Mouse (Mus musculus) midbrain, embryonic 14.5 days (tissue): ENCODE results near the gene Zwilch. TPM values are rescaled to one million over a fixed set of nuclear protein-coding genes. Genes with fewer than 3 reads are reported as not detected.
"Not testable (repeated sequence)": the region's sequence is repeated elsewhere in the genome, so short reads cannot be mapped to it uniquely, and the experiment has no call there.

Experiments used
- ATAC-seq: fragments of 200-750 bp; cut with Nextera tagmentation; 2 replicates; pipeline ENCODE4 v1.8.0; 2017; ENCODE audit warnings: moderate number of reproducible peaks, moderate library complexity; ENCODE audit not compliant: low FRiP score, low TSS enrichment
- DNase-seq: peaks from one replicate; pipeline ENCODE4 v3.0.0-alpha.2; 2015
- H3K27ac ChIP-seq: fragments of 300-500 bp; sonication (generic); replicated peaks from 2 replicates; pipeline ENCODE4 v1.5.1; 2014; ENCODE audit warnings: mild to moderate bottlenecking, low read depth, low read length, moderate library complexity
- H3K27me3 ChIP-seq: fragments of 300-500 bp; sonication (generic); 2 replicates; pipeline ENCODE4 v1.6.1; 2014; ENCODE audit warnings: low read length, control low read depth, mixed read lengths; ENCODE audit not compliant: control insufficient read depth, insufficient read depth
- H3K36me3 ChIP-seq: fragments of 300-500 bp; sonication (generic); 2 replicates; pipeline ENCODE4 v1.6.1; 2014; ENCODE audit warnings: low read length, control low read depth; ENCODE audit not compliant: control insufficient read depth, insufficient read depth
- H3K4me1 ChIP-seq: fragments of 300-500 bp; sonication (generic); 2 replicates; pipeline ENCODE4 v1.6.1; 2014; ENCODE audit warnings: mild to moderate bottlenecking, antibody characterized with exemption, low read length, control low read depth; ENCODE audit not compliant: control insufficient read depth, insufficient read depth
- H3K4me2 ChIP-seq: fragments of 300-500 bp; sonication (generic); 2 replicates; pipeline ENCODE4 v1.6.1; 2014; ENCODE audit warnings: mild to moderate bottlenecking, low read length, moderate library complexity
- H3K4me3 ChIP-seq: fragments of 300-500 bp; sonication (generic); replicated peaks from 2 replicates; pipeline ENCODE4 v1.5.1; 2014; ENCODE audit warnings: low read depth, low read length
- H3K9ac ChIP-seq: fragments of 300-500 bp; sonication (generic); replicated peaks from 2 replicates; pipeline ENCODE4 v1.6.1; 2014; ENCODE audit warnings: mild to moderate bottlenecking, low read length, moderate library complexity
- H3K9me3 ChIP-seq: fragments of 300-500 bp; sonication (generic); 2 replicates; pipeline ENCODE4 v1.6.1; 2016; ENCODE audit warnings: low read length, control low read depth, mixed read lengths; ENCODE audit not compliant: control insufficient read depth
- WGBS: fragments of 180-500 bp; shearing (Covaris S2); extraction: QIAGEN DNeasy Blood & Tissue Kit; methylation state at CpG from one replicate; pipeline ENCODE4 v1.1.7; 2014; 5-methylcytosine and 5-hydroxymethylcytosine counted together
- polyA plus RNA-seq: library from polyadenylated mRNA; unstranded; fragments of >200 nt; fragmentation: Nextera tagmentation; extraction: Ambion mirVana; gene quantifications from 2 replicates; pipeline ENCODE4 v1.2.1, GENCODE M21; 2014

Zwilch gene
- polyA plus RNA-seq, 1 experiment from 2014 or later = 6.8 TPM

DNA sequence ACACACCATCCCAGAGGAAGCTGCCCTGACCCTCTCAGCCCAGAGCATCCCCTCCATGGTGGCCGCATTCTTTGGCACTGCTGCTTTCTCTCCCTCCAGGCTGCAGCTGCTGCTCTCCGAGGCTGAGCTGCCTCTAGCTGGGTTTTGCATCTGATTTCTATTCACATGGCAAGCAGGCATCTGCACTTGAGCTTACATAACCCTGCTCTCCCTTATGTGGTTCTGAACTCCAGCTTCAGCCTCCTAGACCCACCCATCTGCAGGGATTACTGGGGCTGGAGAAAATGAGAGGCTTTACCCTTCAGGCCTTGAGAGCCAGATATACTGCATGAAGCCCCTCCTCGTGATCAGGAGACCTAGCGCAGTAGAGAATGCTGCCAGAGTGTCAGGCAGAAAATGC is 22.6 kb upstream of the Zwilch start:
- Histone ChIP-seq H3K4me1 (no peaks in the 10 kb centered on the region), H3K9me3 (no peaks in the 10 kb centered on the region), H3K4me2 (no peak overlapping the region), H3K9ac (no peak overlapping the region), H3K4me3 (no peak overlapping the region), H3K27ac (no peak overlapping the region), H3K36me3 (peaks cover 15% of the 10 kb centered on the region), H3K27me3 (no peaks in the 10 kb centered on the region)
- ATAC-seq = no peak
- no peak for DNase-seq
- WGBS = 73% methylated on average over 4 of the region's 4 CpGs

GRCm38 (mm10) chr9:64193879-64194278 is 21.0 kb upstream of the Zwilch start:
- peaks cover 28% of the 10 kb centered on the region for H3K36me3 ChIP-seq
- 94% methylated on average over 1 of the region's 1 CpGs for WGBS
- H3K9ac ChIP-seq = no peak overlapping the region
- DNase-seq (no peak), ATAC-seq (no peak)
- no peaks in the 10 kb centered on the region for H3K27me3 ChIP-seq
- H3K27ac ChIP-seq = no peak overlapping the region
- H3K4me1 ChIP-seq = no peaks in the 10 kb centered on the region
- no peak overlapping the region for H3K4me3 ChIP-seq
- no peaks in the 10 kb centered on the region for H3K9me3 ChIP-seq
- no peak overlapping the region for H3K4me2 ChIP-seq

GRCm38 (mm10) chr9:64184166-64184840 is 11.4 kb upstream of the Zwilch start:
- ATAC-seq (no peak), DNase-seq (no peak)
- H3K9ac ChIP-seq = no peak overlapping the region
- no peak overlapping the region for H3K27ac ChIP-seq
- peaks cover 8% of the 10 kb centered on the region; the same call in 1 of the 2 replicates for H3K4me1 ChIP-seq
- H3K4me2 ChIP-seq = no peak overlapping the region
- H3K4me3 ChIP-seq = no peak overlapping the region
- H3K9me3 ChIP-seq = no peaks in the 10 kb centered on the region
- 93% methylated on average over 5 of the region's 5 CpGs for WGBS
- no peaks in the 10 kb centered on the region for H3K27me3 ChIP-seq
- peaks cover 61% of the 10 kb centered on the region for H3K36me3 ChIP-seq

- H3K27ac ChIP-seq, DNase-seq, H3K9me3 ChIP-seq, H3K27me3 ChIP-seq, ATAC-seq, H3K4me1 ChIP-seq, H3K4me3 ChIP-seq, H3K9ac ChIP-seq, H3K4me2 ChIP-seq: not testable (repeated sequence)
- 94% methylated on average over 5 of the region's 5 CpGs for WGBS
- peaks cover 58% of the 10 kb centered on the region for H3K36me3 ChIP-seq
These were observed 10.4 kb upstream of the Zwilch start for GRCm38 (mm10) chr9:64183295-64183694.

GRCm38 (mm10) chr9:64178974-64179646 is 6.2 kb upstream of the Zwilch start, which contains the start of gene Snapc5:
Gene Snapc5, plus strand, starts transcription at chr9:64179274.
- WGBS = under 1% methylated on average over 35 of the region's 35 CpGs
- DNase-seq (peak; percentile 97), ATAC-seq (peak; percentile 93)
- Histone ChIP-seq H3K4me2 (peak within 1 kb of the TSS; percentile 68), H3K36me3 (peaks cover 60% of the 10 kb centered on the region), H3K4me3 (peak within 1 kb of the TSS; percentile 54), H3K4me1 (peaks cover 15% of the 10 kb centered on the region), H3K9me3 (no peaks in the 10 kb centered on the region), H3K27ac (peak within 1 kb of the TSS; percentile 84), H3K27me3 (no peaks in the 10 kb centered on the region), H3K9ac (peak within 1 kb of the TSS; percentile 60)

- H3K4me2 ChIP-seq = peak overlapping the region; percentile 68
- no peak overlapping the region for H3K9ac ChIP-seq
- no peaks in the 10 kb centered on the region for H3K9me3 ChIP-seq
- H3K36me3 ChIP-seq = peaks cover 58% of the 10 kb centered on the region
- DNase-seq (peak; percentile 62), ATAC-seq (peak; percentile 68; the same call in 1 of the 2 replicates)
- peak overlapping the region; percentile 54 for H3K4me3 ChIP-seq
- no peaks in the 10 kb centered on the region for H3K27me3 ChIP-seq
- WGBS = 37% methylated on average over 3 of the region's 3 CpGs
- peak overlapping the region; percentile 84 for H3K27ac ChIP-seq
- peaks cover 17% of the 10 kb centered on the region for H3K4me1 ChIP-seq
These were observed 5.7 kb upstream of the Zwilch start for GRCm38 (mm10) chr9:64178610-64178973.

DNA sequence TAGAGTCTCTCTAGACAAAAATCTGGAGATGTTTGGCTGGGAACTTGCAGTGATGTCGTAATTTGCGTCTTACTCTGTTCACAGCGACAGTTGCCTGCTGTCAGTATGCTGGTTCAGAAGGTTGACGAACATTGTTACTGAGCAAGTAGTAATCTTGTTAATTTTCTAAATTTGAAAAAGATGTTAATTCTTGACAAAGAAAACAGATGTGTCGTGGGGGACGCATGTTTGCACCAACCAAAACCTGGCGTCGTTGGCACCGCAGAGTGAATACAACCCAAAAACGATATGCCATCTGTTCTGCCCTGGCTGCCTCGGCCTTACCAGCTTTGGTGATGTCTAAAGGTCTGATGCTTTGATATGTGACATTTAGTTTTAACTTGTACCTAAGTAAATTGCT is 2.5 kb upstream of the Zwilch start:
- 92% methylated on average over 11 of the region's 11 CpGs for WGBS
- Histone ChIP-seq H3K4me3 (no peak overlapping the region), H3K4me2 (no peak overlapping the region), H3K4me1 (peaks cover 23% of the 10 kb centered on the region), H3K36me3 (peaks cover 39% of the 10 kb centered on the region), H3K27me3 (no peaks in the 10 kb centered on the region), H3K9ac (no peak overlapping the region), H3K9me3 (no peaks in the 10 kb centered on the region), H3K27ac (no peak overlapping the region)
- DNase-seq (no peak), ATAC-seq (no peak)

- H3K27ac ChIP-seq = no peak overlapping the region
- H3K36me3 ChIP-seq = peaks cover 39% of the 10 kb centered on the region
- H3K4me1 ChIP-seq = peaks cover 17% of the 10 kb centered on the region
- H3K9me3 ChIP-seq = no peaks in the 10 kb centered on the region
- no peaks in the 10 kb centered on the region for H3K27me3 ChIP-seq
- no peak for DNase-seq
- H3K4me2 ChIP-seq = peak overlapping the region; percentile 97
- peak overlapping the region; percentile 79 for H3K4me3 ChIP-seq
- no peak overlapping the region for H3K9ac ChIP-seq
- WGBS = 79% methylated on average over 8 of the region's 8 CpGs
- ATAC-seq = no peak
These were observed 1.9 kb upstream of the Zwilch start for GRCm38 (mm10) chr9:64174766-64175165.

DNA sequence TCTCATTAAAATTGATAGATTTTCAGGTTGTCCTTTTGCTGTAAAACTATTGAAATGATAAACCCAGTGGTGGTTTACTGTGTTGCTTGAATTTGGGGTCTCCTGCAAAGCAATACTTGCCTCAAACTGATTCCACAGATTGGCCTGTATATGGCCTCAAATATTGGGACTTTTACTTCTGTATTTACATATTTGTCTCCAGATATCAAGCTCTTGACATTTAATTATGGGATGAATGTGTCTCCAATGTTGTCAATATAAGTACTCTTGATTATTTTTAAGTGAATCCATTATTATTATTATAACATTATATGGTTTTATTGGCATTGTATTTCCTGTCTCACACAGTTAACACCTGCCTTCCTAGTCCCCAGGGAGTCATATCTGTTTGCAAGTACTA is 1.4 kb upstream of the Zwilch start:
- peak overlapping the region; percentile 97 for H3K4me2 ChIP-seq
- peaks cover 15% of the 10 kb centered on the region for H3K4me1 ChIP-seq
- no peak overlapping the region for H3K27ac ChIP-seq
- H3K9me3 ChIP-seq = no peaks in the 10 kb centered on the region
- ATAC-seq (no peak), DNase-seq (no peak)
- peak overlapping the region; percentile 66 for H3K9ac ChIP-seq
- H3K4me3 ChIP-seq = peak overlapping the region; percentile 79
- H3K36me3 ChIP-seq = peaks cover 39% of the 10 kb centered on the region
- no peaks in the 10 kb centered on the region for H3K27me3 ChIP-seq
